Mouse (Mus musculus): Measurements from ENCODE around the gene Cpe. TPM values are rescaled to one million over a fixed set of nuclear protein-coding genes. Genes with fewer than 3 reads are reported as not detected.

Cpe gene
- polyA plus RNA-seq, 1 experiment = not detected

DNA sequence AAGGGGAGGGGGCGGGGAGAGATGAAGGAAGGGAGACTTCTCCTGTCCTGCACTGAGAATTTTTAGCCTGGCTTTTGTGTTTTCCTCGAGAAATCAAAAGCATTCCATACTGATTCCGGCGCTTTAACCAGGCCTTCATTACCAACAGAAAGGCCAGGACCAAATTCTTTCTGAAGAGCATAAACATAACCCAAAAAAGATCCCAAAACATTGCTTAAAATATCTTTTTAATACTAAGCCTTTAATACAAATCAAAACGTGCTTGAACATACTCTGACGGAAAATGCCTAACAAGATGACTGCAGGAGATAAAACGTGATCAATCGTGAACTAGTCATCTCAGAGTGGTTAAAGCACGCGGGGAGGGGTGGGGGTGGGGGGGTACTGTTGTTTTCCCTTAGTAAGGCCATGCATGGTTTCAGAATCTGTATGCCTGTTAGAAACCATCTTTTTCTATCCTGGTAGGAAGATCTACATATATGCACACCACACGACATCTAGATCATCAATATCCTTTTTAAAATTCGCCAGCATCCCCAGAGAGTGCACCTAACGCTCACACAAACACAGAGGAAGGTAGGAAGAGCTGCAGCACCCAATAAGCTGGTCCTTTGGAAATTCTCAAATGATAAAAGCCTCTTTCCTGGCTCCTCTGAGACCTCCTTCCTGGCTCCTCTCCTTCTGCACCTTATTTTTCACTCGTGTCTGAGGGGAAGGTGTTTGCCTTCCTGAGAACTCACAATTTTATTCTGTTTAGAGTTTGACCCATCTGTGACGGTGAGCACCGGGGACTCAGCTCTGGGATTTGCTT lies 1.1 kb downstream of the Cpe start:
- no peak for TF ChIP-seq GATA1 (IDR thresholded peaks at IDR 0.05; ENCODE audit: low read length)

DNA sequence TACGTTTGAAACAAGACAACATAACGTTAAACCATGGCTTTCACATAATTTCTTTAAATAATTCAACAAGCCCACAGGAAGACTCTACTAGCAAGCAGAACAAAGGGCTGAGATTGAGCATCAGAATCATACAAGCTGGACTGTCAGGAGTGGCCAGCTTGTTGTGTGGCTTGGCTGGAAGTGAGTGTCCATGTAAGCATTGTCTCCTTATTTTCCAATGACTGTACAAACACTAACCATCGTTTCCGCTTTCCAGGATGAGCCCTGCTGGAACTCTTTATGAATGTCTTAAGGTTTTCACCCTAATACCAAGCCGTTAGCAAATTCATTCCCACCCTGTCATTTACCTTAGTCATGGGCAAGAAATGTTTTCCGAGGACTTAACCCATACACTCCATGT lies 2.0 kb downstream of the Cpe start:
- TF ChIP-seq GATA1 (IDR thresholded peaks at IDR 0.05; ENCODE audit: low read length) = no peak

DNA sequence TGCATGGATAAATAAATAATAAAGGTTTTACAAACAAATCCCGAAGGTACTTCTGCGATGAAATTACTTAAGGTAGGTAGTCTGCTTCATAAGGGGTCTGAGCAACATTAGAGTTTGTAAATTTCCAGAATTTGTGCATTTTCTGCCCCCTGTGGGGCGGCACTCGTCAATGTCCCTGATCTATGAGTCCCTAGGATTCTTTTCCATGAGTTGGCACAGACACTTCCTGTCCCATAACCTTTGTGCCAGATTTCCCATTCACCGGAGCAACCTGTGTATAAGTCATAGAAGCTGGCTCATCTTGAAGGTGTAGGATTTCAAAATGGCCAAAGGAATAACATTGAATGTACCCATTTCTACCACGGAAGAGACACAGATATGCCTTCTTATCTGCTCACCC lies 2.5 kb downstream of the Cpe start:
- no peak for TF ChIP-seq GATA1 (IDR thresholded peaks at IDR 0.05; ENCODE audit: low read length)

DNA sequence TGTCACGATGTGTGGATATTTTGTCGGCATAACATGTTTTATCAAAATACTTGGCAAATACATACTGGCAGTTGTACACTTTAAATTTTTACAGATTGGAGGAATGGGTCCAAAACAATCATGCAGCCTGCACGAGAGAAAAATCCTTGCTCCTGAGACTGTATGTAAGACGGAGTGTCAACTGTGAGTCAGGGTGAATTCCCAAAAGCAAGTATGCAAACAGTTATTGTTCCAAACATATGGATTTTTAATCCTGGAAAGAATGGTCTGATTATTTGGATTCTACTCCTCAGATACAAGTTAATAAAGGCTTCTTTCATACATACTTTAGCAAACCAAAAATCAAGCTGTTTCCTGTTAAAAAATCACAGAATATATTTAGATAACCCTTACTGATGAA lies 4.1 kb downstream of the Cpe start:
- no peak for TF ChIP-seq GATA1 (IDR thresholded peaks at IDR 0.05; ENCODE audit: low read length)

DNA sequence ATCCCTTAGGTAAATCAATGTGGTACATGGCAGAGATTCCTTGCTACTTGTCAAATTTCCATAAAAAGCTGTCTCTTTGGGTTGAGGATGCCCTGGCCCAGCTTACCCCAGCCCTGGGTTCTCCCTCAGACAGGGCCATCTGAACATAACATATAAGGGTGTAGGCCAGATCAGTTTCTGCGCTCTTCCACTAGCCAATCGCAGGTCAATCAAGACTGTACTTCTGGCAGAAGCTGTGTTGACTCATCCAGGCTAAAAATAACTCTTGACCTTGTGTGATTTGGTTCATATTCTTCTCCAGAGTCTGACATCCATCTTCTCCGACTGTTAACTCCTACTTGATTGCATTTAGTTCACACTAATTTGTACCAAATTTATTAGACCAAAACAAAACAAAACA lies 4.7 kb downstream of the Cpe start:
- TF ChIP-seq GATA1 (IDR thresholded peaks at IDR 0.05; ENCODE audit: low read length) = no peak

DNA sequence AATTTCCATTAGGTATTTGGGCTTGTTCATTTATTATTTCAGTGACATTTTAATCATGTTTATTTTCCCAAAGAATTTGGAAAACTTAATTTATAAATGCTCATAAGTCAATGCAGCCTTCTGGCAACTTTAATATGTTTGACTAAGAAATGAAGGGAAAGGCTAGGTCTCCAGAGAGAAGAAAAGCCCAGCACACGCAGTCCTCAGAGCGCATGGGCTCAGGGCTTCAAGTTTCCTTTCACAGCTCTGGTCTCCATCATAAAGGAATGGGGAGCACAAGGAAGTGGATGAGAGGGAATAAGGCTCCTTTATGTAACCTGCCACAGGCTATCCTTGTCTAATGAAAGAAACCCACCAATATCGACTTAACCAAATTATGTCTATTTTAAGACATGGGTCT lies 10.4 kb downstream of the Cpe start:
- TF ChIP-seq GATA1 (IDR thresholded peaks at IDR 0.05; ENCODE audit: low read length) = no peak

DNA sequence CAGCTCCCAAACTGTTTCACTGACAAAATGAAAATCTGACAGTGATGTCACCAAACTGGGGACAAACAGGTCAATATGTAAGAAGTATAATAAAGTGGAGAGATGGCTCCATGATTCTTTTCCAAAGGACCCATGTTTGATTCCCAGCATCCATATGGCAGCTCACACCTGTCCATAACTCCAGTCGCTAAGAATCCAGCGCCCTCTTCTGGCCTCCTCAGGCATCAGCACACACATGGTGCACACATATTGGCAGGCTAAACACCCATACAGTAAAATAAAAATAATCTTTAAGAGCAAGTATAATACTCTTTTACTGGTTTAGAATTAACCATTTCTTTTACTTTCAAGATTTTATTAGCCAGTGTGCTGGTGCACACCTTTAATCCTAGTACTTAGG lies 16.5 kb downstream of the Cpe start:
- TF ChIP-seq GATA1 (IDR thresholded peaks at IDR 0.05; ENCODE audit: low read length) = no peak

DNA sequence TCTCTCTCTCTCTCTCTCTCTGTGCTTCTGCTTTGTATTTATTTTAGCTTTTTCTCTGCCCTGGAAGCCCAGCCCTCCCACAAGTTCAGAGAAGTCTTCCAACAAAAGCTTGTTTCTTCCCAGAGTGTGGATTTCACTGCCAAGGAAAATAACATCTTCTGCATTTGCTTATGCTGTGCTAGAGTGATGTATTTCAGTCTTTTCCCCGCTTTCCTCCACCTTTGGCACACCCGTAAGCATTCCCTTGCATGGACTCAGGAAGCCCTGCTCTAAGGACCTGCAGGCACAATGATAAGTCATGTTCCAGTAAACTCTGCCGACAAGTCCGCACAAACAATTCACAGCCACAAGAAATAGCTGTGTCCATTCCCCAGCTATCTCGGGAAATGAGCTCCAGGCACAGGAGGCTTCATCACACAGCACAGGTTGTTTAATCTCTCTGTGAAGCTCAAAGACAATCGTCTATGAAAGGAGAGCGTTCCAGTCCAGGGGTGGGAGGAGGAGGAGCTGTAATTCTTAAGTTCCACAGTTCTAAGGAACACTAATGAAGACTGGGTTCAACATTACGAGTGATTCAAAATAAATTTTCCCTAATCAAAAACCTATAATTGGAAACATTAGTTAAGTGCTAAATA lies 17.8 kb downstream of the Cpe start:
- TF ChIP-seq GATA1 (IDR thresholded peaks at IDR 0.05; ENCODE audit: low read length) = no peak

DNA sequence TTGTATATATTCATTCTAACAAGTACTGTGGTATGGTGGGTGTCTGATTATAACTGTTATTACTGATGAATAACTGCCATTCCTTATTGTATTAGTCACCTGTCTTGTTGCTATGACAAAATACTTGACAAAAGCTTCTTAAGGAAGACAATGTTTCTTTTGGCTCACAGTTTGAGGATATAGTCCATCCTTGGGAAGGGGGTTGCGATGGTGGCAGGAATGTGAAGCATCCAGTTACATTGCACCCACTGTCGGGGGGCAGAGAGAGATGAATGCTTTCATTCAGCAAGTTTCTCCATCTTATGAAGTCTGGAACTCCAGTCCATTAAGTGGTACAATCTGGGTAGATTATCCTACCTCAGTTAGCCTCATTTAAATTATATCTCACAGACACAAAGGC lies 19.9 kb downstream of the Cpe start:
- TF ChIP-seq GATA1 (IDR thresholded peaks at IDR 0.05; ENCODE audit: low read length) = no peak

DNA sequence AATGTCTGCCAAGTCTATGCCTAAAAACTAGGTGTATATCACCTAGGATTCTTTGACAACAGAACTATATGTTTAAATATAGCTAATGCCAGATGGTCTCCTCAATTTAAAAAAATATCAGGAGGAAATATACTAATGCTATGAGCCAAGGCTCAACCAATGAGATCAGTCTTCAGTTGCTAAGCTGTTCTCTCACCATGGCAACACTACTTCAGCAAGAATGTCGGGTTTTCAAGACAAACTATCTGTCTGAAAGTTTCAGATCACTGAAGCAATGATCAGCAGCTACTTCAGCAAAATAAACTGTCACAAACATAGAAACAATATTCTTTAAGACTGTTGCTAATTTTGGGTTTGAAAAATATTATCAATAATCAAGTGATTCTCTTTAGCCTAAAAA lies 20.9 kb downstream of the Cpe start:
- no peak for TF ChIP-seq GATA1 (IDR thresholded peaks at IDR 0.05; ENCODE audit: low read length)

DNA sequence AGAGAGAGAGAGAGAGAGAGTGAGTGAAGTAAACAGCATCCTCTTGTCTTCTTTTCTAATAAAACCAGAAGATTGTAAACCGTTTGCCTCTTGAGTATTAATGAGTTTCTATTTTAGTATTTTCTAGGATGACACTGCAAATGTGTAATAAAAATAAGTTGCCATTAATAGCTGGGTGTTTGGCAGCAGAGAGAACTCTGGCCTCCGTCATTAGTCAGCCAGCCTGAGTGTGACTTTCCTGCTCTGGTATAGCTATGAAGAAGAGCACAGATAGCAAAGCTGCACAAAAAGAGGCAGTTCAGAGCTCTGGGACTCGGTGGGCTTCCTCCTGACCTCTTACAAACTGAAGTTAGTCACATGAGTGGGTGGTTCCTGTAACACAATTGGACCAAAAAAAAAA lies 27.3 kb downstream of the Cpe start:
- TF ChIP-seq GATA1 (IDR thresholded peaks at IDR 0.05; ENCODE audit: low read length) = no peak

DNA sequence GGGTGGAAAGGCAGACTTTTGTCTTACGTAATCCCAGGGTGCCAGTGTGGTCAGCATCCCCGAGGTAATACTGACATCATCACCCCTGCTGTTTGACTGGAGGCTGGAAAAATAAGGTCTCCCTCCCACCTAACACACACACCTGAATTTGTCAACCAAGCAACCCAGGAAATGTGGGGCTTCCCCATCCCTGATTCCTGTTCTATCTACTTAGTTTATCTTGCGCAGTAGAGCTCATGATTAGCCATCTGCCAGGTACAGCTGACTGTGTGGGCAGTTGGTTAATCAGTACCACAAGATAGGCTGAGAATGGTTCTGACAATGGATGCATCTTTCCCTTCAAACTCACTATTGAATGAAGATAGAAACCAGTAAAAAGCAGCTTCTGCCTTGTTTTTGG lies 28.0 kb downstream of the Cpe start:
- no peak for TF ChIP-seq GATA1 (IDR thresholded peaks at IDR 0.05; ENCODE audit: low read length)

DNA sequence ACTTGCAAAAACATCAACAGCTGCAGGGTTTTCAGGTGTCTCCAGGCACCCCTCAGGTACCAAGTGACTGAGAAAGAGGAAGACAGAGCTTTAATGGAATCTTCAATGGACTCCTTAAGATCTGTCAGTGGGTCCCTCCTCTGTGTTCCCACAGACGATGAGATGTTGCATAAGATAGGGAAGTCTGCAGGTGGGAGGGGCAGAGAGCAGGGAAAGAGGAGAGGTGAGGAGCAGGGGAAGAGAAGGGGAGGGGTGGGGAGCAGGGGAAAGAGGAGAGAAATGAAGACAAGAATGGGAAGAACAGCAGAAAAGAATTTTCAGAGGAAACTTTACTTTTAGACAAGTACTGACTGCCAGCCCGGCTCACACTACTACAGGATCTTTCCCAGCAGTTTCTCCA lies 28.5 kb downstream of the Cpe start:
- TF ChIP-seq GATA1 (IDR thresholded peaks at IDR 0.05; ENCODE audit: low read length) = no peak

DNA sequence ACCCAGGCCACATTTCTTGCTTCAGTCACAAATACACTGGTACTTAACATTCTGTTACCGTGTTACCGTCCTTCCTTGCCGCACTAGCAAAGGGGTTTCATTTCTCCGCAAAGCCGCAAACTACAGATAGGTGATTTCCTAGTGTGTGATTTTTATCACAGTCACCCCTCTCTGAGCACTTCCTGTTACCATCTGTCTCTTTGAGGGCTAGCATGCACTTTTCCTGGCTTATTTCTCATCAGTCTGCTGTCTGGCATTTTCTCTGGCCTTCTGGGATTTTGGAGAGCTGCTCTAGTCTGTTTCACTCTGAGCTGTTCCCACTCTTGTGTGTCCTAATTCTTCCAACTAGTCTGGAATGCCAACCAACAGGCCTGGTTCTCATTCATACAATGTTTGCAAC lies 33.8 kb downstream of the Cpe start:
- no peak for TF ChIP-seq GATA1 (IDR thresholded peaks at IDR 0.05; ENCODE audit: low read length)

DNA sequence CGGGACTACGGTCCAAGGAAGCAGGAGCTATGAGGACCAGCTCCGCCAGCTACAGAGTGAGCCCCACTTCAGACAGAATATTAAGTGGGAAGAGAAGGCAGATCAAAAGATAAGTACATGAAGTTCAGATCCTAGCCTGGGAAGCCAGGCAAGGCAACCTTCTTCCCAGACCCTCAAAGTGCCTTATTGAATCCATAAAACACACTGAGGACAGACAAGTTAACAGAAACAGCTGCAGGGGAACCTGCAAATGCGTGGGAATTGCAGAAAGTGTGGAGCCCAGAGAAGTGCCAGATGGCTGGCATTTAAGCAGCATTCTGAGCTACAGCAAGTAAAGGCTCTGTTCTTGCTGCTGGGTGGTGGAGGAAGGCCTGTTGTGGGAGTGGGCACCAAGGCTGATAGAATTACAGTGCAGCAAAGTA lies 34.9 kb downstream of the Cpe start:
- no peak for TF ChIP-seq GATA1 (IDR thresholded peaks at IDR 0.05; ENCODE audit: low read length)

DNA sequence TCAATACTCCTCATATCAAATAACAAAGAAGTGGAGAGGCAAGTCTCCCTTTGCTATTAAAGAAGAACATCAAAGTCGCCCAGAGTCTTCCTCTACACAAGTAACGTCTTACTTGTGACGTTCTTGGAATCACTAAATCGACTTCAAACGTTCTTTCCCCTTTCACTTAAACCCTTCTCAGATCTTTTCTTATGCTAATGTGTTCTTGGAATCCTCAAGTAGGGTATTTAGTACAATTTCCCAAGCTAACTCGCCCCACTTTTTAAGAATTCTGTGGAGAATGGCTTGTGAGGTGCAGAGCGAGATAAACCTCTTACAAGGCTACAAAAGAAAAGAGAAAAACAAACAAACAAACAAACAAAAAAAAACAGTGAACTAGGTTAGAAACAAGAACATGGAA lies 35.3 kb downstream of the Cpe start:
- no peak for TF ChIP-seq GATA1 (IDR thresholded peaks at IDR 0.05; ENCODE audit: low read length)

DNA sequence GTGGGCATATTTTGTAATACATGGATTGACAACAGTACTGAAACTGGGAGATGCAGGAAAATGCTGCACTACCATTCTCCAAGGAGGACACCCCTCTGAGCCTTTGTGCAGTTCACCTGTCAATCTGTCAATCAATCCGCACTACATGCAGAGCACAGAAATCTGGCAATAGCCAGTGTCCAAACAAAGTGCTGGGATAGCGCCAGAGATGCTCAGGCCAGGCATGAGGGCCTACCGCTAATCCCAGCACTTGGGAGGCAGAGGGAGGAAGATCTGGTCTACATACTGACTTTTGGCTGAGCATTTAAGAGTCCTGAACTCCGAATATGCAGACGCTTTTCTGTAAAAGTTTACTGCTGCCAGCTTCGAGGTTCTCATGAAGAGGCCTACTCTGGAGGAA lies 37.0 kb downstream of the Cpe start:
- TF ChIP-seq GATA1 (IDR thresholded peaks at IDR 0.05; ENCODE audit: low read length) = no peak
